Mouse (Mus musculus) c-Kit-negative CD71-positive TER-119-positive erythroid progenitor cells, embryonic 14.5 days (primary cell): ENCODE measurements around the gene Ins1.

Experiments used
- DNase-seq: peaks from one replicate; pipeline ENCODE4 v3.0.0-alpha.2; 2013; ENCODE audit warnings: low read depth, low spot score

Ins1 gene

DNA sequence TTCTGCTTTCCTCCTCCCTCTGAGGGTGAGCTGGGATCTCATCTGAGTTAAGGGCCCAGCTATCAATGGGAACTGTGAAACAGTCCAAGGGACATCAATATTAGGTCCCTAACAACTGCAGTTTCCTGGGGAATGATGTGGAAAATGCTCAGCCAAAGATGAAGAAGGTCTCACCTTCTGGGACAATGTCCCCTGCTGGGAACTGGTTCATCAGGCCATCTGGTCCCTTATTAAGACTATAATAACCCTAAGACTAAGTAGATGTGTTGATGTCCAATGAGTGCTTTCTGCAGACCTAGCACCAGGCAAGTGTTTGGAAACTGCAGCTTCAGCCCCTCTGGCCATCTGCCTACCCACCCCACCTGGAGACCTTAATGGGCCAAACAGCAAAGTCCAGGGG, at the start of gene Ins1:
Gene Ins1 (plus strand): TSS at position 301 of the 400 bp plus-strand sequence.
- no peak for DNase-seq
